Mouse (Mus musculus): ENCODE measurements around the gene Vpreb3. TPM values are rescaled to one million over a fixed set of nuclear protein-coding genes. Genes with fewer than 3 reads are reported as not detected.

Gene Vpreb3
- polyA plus RNA-seq (2012; rRNA removed), result not detected in 2 replicates

GRCm38 (mm10) chr10:75942736-75943477 is at the start of gene Vpreb3:
Vpreb3 (plus strand) TSS chr10:75943057.

GRCm38 (mm10) chr10:75893089-75893750 is 49.6 kb upstream of the Vpreb3 start, which contains the start of gene Derl3:
Derl3 (plus strand) TSS chr10:75893413.

GRCm38 (mm10) chr10:75921026-75921725 is 21.7 kb upstream of the Vpreb3 start, which contains the start of gene Smarcb1:
Smarcb1 (minus strand) TSS chr10:75921617.

GRCm38 (mm10) chr10:75932891-75933290 is 10.0 kb upstream of the Vpreb3 start, which contains the start of gene Chchd10:
Chchd10 (plus strand) TSS chr10:75933130.

GRCm38 (mm10) chr10:75935680-75936541 is 6.9 kb upstream of the Vpreb3 start, which contains the start of gene Mmp11:
Mmp11 (minus strand) TSS chr10:75936496.

GRCm38 (mm10) chr10:75940520-75940919 is 2.3 kb upstream of the Vpreb3 start, which contains the start of gene Gm867:
Gm867 (minus strand) TSS chr10:75940672.

GRCm38 (mm10) chr10:75954381-75954811 is 11.5 kb downstream of the Vpreb3 start, which contains the start of gene Gm5134:
Gm5134 (plus strand) TSS chr10:75954514.

Other genes with a start within 250 kb of the Vpreb3 start
- gene Cabin1, start 178.7 kb upstream of the Vpreb3 start, polyA plus RNA-seq (2012; rRNA removed), result 35.0 and 37.3 TPM in 2 replicates
- gene Ddt, start 169.6 kb upstream of the Vpreb3 start, polyA plus RNA-seq (2012; rRNA removed), result 54.7 and 59.6 TPM in 2 replicates
- not detected in 2 replicates for gene Gm20441, start 162.1 kb upstream of the Vpreb3 start, polyA plus RNA-seq (2012; rRNA removed)
- 1.3 and 2.3 TPM in 2 replicates for gene Gstt3, start 161.6 kb upstream of the Vpreb3 start, polyA plus RNA-seq (2012; rRNA removed)
- 6.6 and 8.6 TPM in 2 replicates for gene Gstt1, start 144.5 kb upstream of the Vpreb3 start, polyA plus RNA-seq (2012; rRNA removed)
- gene Gstt4, start 120.5 kb upstream of the Vpreb3 start, polyA plus RNA-seq (2012; rRNA removed), result not detected in 2 replicates
- 11.9 and 12.5 TPM in 2 replicates for gene Gstt2, start 105.6 kb upstream of the Vpreb3 start, polyA plus RNA-seq (2012; rRNA removed)
- gene Mif, start 82.8 kb upstream of the Vpreb3 start, polyA plus RNA-seq (2012; rRNA removed), result 736 and 1,827 TPM in 2 replicates
- gene Derl3, start 49.6 kb upstream of the Vpreb3 start, polyA plus RNA-seq (2012; rRNA removed), result 2.4 and 3.3 TPM in 2 replicates
- gene Smarcb1, start 21.4 kb upstream of the Vpreb3 start, polyA plus RNA-seq (2012; rRNA removed), result 136 TPM in 2 replicates
- gene Chchd10, start 9.9 kb upstream of the Vpreb3 start, polyA plus RNA-seq (2012; rRNA removed), result 14.2 and 18.3 TPM in 2 replicates
- gene Mmp11, start 6.6 kb upstream of the Vpreb3 start, polyA plus RNA-seq (2012; rRNA removed), result 36.9 and 51.5 TPM in 2 replicates
- gene Gm867, start 2.4 kb upstream of the Vpreb3 start, polyA plus RNA-seq (2012; rRNA removed), result 0.59 and 1.6 TPM in 2 replicates
- gene Gm5134, start 11.5 kb downstream of the Vpreb3 start, polyA plus RNA-seq (2012; rRNA removed), result 0.05 and 0.11 TPM in 2 replicates
- gene Zfp280b, start 89.6 kb downstream of the Vpreb3 start, polyA plus RNA-seq (2012; rRNA removed), result 17.7 and 20.8 TPM in 2 replicates
- gene Slc5a4b, start 167.9 kb downstream of the Vpreb3 start, polyA plus RNA-seq (2012; rRNA removed), result not detected in 2 replicates
- 0.02 and 0.04 TPM in 2 replicates for gene Slc5a4a, start 204.4 kb downstream of the Vpreb3 start, polyA plus RNA-seq (2012; rRNA removed)

All from central nervous system, embryonic 11.5 days (tissue).